Mouse (Mus musculus) spleen, adult 12 weeks (tissue): ENCODE data around the gene Mymx.
"Not testable (repeated sequence)": the region's sequence is repeated elsewhere in the genome, so short reads cannot be mapped to it uniquely, and the experiment has no call there.

Experiments used
- DNase-seq: peaks from one replicate; pipeline ENCODE4 v3.0.0; 2022; ENCODE audit warnings: low spot score

Gene Mymx

DNA sequence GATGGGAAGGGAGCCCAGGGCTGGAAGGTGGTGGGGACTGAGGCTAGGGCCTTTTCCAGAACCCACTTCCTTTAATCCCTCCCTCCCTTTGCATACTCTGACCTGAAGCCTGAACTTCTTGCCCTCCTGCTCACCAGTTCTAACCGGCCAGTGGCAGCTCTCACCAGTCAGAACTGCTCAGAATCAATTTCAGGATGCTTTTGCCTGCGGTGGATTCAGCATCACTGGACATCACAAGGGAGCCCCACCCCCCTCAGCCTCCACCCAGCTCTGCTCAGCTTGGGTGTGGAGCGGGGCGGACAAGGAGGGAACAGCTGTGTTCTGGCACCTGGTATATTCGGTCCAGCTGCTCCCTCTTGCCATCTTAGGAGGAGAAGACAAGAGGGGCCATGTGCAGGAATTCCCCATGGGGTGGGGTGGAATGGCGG is at the start of gene Mymx:
Mymx (minus strand) TSS at position 226 of the 428 bp plus-strand sequence.
- DNase-seq: no peak

DNA sequence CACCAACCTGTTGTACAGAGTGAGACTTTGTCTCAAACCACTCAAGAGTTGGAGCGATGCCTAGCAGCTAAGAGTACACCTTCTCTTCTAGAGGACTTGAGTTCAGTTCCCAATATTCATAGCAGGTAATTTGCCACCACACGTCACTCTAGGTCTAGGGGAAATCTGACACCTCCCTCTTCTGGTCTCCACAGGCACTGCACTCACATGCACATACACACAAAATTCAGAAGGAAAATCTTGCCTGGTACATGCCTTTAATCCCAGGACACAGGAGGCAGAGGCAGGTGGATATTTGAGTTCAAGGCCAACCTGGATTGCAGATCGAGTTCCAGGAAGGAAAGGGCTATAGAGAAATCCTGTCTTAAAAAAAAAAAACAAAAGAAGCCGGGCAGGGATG is 42.3 kb upstream of the Mymx start:
- no peak for DNase-seq

DNA sequence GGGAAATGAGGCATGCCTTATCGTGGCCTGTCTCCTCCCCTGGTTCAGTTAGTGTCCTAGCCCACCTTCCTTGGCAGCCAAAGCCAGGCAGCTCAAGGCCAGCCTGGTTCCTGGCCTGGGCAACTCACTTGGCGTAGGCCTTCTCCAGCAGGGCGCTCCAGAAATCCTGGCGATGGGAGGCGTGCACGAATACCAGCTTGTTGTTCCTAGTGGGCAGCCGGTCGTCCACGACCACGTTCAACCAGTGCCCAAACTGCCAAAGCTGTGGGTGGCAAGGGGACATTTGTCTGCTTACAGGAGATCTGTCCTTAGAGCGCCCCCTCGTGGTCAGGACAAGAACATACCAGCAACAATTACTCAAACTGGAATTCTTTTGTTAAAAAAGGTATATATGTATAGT is 40.8 kb upstream of the Mymx start:
- peak; percentile 51 for DNase-seq

DNA sequence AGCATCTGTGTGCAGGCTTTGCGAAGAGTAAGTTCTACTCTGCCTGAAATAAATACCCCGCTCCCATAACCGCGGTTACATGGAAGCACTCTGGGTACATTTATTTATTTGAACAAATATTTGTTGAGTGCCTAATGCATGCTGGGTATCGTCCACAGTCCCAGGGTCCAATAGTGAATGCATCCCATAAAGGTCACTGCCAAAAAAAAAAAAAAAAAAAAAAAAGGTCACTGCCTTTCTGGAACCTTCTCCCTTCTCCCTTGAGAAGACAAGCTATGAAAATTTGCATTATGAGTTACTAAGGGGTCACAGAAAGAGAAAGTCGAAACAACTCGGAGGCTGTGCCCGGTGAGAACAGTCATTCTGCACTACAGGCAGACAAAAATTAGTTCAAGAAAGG is 40.1 kb upstream of the Mymx start:
- DNase-seq: no peak

DNA sequence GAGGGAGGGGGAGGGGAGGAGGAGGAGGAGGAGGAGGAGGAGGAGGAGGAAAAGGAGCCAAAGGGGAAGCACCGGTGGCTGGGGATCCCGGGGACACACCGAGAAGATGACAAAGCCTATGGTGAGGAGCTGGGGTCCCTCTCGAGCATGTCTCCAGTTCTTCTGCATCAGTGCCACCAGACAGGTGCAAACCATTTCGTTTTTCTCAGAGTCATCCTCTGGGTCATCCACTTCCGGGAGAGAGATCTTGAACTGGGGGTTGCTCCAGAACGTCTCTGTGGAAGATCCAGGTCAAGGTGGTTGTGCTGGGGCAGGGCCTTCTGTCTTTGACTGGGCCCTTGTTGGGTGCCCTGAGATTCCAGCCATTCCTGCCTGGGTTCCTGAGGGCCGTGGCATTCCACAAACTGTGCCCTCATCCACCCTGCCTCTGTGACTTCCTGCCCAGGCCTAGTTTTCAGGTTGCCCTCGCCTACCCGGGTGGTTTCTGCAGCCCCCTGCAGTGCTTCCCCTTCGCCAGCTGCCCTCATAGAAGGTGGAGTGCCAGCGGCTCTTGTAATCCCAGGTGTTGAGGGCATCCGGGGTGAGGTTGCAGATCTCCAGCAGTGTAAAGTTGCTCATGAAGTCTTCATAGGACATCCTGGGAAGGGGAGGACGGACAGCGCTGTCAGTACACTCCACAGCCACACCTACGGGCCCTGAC is 36.8 kb upstream of the Mymx start:
- DNase-seq: no peak

DNA sequence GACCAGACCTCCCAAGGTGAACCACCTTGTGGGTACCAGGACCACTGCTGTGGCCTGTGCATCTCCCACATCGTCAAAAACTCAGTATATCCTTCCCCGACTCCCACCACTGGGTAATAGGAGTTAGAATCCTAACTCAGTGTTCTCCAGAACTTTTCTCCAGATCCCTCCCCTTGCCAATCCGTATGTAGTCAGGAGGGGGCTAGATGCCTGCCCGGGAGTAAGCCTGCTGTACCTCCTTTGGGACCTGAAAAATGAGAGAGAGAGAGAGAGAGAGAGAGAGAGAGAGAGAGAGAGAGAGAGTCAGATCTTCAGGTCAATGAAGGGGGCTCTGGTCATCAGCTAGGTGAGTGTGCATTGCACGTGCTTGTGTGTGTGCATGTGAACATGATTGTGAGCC is 32.1 kb upstream of the Mymx start:
- DNase-seq: no peak

DNA sequence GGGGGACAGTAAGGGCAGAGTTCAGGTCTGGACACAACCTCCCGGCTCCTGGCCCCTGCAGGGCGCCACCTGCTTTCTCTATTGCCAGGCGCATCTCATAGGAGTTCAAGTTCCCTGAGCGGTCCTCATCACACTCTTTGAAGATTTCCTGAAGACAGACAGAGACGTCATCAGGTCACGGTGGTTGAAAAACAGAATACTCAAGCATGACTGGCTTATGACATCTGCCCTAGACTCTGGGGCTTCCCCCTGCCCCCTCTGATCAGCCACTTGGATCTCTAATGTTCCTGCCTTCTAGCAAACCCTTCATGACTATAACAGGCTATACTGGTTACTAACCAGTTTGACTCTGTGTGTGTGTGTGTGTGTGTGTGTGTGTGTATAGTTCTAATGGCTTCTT is 30.0 kb upstream of the Mymx start:
- no peak for DNase-seq

DNA sequence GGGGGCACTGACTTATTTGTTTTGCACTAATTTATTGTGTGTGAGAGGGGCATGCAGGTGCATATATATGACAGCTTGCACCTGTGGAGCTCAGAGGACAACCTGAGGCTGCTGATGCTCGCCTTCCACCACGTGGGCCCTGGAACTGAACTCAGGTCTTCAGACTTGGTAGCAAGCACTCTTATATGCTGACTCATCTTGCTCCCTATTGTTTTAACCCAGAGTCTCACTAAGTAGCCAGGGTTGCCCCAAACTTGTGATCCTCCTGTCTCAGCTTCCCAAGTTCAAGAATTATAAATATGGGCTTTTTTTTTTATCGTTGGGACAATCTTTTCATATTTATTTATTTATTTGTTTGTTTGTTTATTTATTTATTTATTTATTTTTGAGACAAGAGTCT is 29.1 kb upstream of the Mymx start:
- no peak for DNase-seq

DNA sequence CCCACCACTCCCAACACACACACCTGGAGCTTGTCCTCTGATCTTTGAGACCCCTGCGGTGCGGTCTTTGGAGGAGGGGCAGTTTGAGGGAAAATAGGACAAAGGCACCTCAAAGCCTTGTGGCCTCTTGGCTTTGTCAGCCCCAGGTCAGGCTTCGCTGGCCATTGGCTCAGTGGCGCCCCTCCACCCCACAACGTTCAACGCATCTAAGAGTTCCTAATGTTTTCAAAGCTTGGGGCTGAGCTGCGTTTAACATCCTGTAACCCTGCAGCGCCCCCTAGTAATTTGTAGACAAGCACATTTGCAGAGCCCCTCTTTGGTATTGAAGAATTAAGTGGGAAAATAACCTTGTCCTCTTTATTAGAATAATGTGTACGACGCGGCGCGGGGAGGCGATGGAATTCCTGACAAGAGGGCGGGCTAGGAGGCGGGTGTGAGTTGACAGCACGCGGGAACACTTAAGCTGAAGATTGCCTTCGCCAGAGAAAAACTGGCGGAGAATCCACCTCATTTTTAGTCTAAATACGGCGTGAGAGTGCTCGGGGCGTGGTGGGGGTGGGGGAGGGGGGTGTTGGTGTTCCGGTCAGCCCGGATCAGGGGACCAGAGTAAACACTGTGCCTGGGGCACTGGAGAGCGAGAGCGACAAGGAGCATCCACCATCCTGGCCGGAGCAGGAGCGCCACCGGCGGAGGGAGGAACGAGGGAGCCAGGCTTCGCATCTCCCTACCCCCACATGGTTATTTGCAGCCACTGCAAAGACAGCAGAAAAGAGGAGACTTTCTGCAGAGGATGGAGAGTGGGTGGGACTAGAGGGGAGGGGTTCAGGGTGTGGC is 28.2 kb upstream of the Mymx start:
- peak; percentile 21 for DNase-seq

DNA sequence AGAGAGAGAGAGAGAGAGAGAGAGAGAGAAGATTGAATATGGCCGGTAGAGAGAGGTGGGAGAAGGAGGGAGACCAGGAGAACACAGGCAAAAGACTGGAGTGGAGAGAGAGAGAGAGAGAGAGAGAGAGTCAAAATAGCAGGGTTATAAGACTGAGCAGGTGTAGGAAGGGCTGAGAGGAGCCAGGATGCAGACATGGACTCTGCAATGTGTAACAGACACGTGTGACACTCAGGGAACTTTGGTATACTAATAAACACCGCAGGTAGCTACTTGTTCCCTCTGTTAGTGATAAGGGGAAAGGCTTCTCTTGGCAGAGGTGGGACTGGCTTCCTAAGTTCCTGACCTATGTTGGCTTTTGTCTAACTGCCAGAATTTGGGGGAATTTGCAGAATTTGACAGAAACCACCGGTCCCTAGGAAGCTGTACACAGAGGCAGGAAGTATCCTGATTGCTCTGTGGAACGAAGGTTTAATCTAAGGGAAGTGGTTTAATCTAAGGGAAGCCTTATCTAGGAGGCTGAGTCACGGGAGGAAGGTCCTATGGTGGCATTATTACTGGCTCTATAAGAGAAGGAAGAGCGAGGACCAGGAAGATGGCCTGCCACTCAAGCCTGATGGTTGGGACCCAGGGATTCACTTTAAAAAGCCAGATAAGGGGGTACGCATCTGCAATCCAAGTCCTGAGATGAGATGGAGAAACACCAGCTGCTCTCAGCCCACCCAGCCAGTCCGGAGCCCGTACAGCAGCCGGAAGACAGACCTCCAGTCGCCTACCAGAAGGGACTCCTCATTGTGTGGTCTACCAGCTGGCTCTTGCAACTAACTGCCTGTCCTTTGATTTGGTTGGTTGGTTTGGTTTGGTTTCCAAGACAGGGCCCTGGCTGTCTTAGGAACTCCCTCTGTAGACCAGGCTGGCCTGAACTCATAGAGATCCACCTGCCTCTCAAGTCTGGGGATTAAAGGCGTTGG is 27.3 kb upstream of the Mymx start:
- no peak for DNase-seq

DNA sequence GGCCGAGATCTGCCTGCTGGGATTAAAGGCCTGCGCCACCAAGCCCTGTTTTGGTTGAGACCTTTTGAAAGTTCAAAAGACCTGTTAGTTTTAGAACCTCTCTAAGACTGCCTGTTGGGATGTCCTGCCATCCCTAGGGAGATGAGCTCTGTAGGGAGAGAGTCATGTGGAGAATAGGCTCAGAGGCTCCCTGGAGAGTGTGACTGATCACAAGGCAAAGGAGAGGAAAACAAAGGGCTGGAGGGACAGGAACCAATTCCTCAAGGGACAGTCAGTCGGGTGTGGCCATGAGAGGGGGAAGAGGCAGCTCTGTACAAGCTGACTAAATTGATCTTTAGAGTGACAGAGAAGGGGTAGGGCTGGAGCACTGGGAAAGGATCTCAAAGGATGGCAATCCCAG is 26.3 kb upstream of the Mymx start:
- DNase-seq: no peak

DNA sequence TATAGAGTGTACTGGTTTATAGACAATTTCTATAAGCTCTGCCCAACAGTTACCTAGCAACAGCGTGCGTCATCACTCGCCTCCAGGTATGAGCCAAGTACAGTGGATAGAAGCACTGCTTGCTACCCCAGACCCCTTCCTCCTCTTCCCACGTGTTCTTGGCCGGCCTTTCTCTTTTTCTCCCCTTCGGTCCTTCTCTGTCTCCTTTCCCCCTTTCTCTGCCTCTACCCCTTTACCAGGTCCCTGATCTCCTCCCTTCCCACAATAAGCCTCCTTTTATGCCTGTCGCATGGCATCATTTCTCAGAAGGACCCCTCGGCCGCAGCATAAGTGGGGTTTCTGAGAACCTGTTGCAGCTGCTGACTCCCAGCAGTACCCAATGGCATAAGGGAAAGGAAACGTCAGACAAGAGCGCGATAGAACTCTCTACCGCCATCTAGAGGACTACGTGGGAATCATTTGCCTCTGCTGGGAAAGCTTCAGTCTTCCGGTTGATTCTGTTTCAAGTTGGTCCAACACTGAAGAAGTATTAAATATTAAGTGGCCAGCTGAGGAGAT is 24.8 kb upstream of the Mymx start:
- DNase-seq: peak; percentile 51

DNA sequence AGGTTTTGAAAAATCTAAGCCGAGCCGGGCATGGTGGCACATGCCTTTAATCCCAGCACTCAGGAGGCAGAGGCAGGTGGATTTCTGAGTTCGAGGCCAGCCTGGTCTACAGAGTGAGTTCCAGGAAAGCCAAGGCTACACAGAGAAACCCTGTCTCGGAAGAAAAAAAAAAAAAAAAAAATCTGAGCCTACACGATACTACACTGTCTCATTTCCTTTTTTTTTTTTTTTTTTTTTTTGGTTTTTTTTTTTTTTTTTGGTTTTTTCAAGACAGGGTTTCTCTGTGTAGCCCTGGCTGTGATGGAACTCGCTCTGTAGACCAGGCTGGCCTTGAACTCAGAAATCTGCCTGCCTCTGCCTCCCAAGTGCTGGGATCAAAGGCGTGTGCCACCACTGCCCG is 21.5 kb upstream of the Mymx start:
- not testable (repeated sequence) for DNase-seq

DNA sequence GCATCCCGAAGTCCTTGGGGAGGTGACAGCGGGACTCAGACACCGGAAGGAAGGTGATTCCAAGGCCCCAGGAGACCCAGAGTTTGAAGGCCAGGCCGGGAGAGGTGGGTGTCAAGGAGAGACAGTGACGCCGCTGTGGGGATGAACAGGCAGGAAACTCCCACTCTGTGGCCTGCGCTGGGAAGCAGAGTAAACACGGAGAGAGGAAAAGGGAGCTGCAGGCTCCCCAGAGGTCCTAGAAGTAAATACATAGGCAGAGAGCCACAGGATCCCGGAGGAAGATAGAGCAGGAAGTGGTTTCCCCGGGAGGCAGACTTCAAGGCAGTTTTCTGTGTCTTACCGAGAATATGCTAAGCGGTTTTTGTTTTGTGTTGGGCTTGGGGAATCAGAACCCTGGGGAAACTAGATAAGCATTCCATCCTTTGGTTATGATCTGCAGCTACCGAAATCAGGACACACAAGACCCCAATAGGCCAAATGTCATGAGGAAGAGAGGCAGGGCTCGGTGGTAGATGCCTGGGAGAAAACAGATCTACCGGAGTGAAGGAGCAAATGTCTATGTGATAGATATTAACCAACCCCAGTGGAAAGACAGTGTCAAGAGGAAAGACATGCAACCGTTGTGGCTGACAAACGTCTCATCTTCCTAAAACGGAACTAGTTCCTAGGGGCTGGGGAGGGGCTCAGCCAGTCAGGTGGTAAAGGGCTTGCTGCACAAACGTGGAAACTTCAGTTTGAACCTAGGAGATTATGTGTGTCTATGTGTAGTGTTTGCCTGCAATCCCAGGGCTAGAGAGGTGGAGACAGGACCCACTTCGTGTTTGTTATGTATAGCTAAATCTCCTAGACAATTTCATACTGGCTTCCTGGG is 17.7 kb upstream of the Mymx start:
- DNase-seq: no peak

DNA sequence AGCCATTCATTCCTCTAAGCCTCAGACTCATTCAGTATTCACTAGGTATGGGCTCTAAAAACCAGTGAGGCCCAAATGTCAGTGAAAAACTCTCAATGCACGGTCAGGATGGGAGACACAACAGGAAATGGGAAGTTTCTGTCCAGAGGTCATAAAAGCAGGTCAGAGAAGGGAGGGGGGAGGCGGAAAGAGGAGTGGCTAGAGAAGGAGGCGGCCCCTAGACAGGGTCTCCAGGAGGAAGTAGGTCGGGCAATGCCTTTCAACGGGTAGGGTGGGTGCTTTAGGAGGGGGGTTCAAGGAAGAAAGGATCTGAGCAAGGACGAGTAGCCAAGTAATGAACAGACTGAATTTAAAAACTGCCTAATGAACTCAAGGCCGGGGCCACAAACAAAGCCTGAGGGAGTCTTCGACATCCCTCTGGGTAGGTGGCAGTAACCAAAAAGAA is 17.1 kb upstream of the Mymx start:
- no peak for DNase-seq

DNA sequence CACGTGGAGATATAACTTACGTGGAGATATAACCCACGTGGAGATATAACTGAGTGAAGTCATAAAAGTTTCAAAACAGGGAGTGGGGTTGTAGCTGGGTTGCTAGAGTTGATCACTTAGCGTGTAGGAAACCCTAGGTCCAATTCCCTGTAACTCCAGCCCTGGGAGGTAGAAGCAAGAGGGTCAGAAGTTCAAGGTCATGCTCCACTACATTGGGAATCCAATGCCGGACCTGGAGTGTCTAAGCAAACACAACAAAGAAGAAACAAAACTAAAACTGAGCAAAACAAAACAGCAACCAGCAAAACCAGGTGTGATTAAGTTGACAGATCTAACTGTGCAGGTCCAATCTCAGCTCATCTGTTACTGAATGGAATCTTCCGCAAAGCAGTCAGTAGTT is 15.8 kb upstream of the Mymx start:
- no peak for DNase-seq

DNA sequence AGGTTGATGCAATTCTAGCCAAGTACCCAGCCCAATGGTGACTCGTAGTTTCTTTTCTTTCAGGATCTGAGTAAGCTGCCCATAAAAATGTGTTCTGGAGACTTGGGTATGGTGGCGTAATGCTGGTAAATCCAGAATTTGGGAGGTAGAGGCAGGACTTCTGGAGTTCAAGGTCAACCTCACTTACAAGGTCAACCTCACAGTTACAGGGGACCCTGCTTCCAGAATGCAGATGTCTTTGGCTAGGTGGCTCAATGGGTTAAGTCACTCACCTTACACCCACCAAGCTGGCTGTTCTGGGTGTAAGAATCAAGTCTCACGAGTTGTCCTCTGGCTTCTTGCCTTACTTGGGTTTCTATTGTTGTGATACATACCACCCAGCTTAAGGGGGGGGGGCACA is 14.8 kb upstream of the Mymx start:
- DNase-seq: no peak

DNA sequence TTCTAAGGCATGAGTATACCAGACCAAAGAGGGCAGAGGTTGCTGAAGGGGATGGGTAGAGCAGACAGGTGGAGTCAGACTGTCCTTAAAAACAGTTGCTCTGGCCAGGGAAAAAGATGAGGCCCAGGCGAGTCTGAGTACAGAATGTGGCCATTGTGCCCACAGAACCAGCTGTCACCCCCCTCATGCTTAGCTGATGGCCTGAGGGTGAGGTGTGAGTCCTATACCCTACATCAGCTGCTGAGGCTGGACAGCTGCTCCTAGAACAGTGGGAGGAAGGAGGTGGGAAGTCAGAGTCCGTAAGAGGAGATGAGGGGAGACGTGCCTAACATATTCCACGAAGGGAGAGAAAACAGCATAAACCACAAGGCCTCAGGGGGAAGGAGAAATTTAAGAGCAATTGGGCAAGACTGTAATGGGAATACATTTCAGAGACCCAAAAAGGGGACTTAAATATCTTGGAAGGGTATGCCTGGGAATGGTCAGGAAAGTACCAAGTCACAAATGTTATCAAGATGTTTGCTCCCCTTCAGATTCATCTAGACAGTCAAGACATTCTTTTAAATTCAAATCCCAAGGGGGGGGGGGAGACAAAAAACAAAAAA is 14.2 kb upstream of the Mymx start:
- no peak for DNase-seq

DNA sequence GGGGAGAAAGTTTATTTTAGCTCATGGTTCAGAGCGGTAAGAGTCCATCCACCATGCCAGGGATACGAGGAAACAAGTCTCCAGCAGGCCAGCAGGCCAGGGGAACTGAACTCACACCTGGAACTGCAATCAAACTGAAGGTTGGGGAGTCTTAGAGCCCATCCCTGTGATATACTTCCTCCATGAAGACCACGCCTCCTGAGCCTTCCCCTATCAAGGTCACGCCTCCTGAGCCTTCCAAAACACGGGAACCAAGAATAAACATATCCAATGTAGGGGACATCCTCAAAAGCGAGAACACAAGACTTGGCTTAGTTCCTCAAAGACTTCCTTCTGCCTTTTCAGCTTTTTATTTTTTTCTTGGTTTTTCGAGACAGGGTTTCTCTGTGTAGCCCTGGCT is 11.0 kb upstream of the Mymx start:
- DNase-seq: no peak

DNA sequence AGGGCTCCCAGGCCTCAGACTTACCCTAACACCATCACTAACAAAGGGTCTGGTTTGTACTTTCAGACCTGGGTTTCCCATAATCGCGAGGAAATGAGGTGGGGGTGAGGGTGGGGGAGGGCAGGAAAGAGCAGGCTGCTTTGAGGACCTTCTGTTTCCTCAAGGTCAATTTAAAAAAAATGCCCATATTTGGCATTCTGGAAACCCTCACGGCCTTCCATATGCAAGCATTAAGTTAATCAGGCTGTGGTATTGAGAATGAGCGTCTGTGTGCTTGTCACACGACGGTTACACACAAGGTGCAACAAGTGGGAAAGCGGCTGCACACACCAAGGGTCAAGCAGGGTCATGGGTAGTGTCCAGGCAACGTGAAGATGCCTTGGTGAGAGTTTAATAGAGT is 10.1 kb upstream of the Mymx start:
- no peak for DNase-seq
